Mouse (Mus musculus): ENCODE results near the gene Lrmda.

GRCm38 (mm10) chr14:22105855-22106254 lies 86.3 kb downstream of the Lrmda start:
- TF ChIP-seq CTCF (IDR thresholded peaks at IDR 0.05; ENCODE audit: extremely low read depth, insufficient read depth, low read length) (no peak), POLR2A (IDR thresholded peaks at IDR 0.05; ENCODE audit: extremely low read depth, insufficient read depth, low read length) (no peak)
